Mouse (Mus musculus) Patski (cell line): ENCODE data around the gene Amotl2. TPM values are rescaled to one million over a fixed set of nuclear protein-coding genes. Genes with fewer than 3 reads are reported as not detected.

Source experiments
- ATAC-seq: fragments of 100-300 bp; one replicate; pipeline ENCODE4 v1.8.0; 2021
- CTCF ChIA-PET: fragments of 350-600 bp; sonication (Branson Sonifier 250); formaldehyde crosslinking; loops from one replicate; lab custom pipeline; 2022; ENCODE audit warnings: inconsistent platforms; lab: Charles Lee
- POLR2A ChIA-PET: fragments of 350-600 bp; sonication (Branson Sonifier 250); formaldehyde crosslinking; loops from one replicate; lab custom pipeline; 2022; ENCODE audit warnings: antibody characterized with exemption, inconsistent platforms; lab: Charles Lee
- DNase-seq: peaks from one replicate; pipeline ENCODE4 v3.0.0-alpha.2; 2011; ENCODE audit warnings: low read depth, low spot score
- H3K27me3 ChIP-seq: fragments of 371-371 bp; one replicate; pipeline ENCODE4 v1.5.1; 2021
- CTCF ChIP-seq: fragments of 100-300 bp; IDR thresholded peaks from one replicate; pipeline ENCODE4 v1.5.1; 2021
- in situ Hi-C: fragments of 300-500 bp; cut with MboI; formaldehyde crosslinking; loops from 3 replicates; pipeline ENCODE4 v1.11.1; 2018; ENCODE audit warnings: low pct_unique_long_range_greater_than_20kb, mixed read lengths
- polyA plus RNA-seq: library from polyadenylated mRNA; unstranded; gene quantifications from one replicate; pipeline ENCODE4 v1.2.3, GENCODE M21; 2021

The Amotl2 gene
- polyA plus RNA-seq, 1 experiment from 2014 or later = 306 TPM

- no peak for DNase-seq
- ChIA-PET POLR2A (interaction anchor here (0.6 to 25.8 kb wide), 13 partner anchors 8 to 82 kb away, joined by 3 to 312 read pairs (median 8); no protein-coding TSS in a partner anchor), CTCF (interaction anchor here (0.9 to 2.7 kb wide), 3 partner anchors 61 to 83 kb away, joined by 3 to 20 read pairs (median 7); no protein-coding TSS in a partner anchor)
- H3K27me3 ChIP-seq = no peaks in the 10 kb centered on the region
- no peak for ATAC-seq
- TF ChIP-seq CTCF = no peak
- in situ Hi-C loops = no loop called here
These were observed 2.2 kb downstream of the Amotl2 start for GRCm38 (mm10) chr9:102718676-102719075.

DNA sequence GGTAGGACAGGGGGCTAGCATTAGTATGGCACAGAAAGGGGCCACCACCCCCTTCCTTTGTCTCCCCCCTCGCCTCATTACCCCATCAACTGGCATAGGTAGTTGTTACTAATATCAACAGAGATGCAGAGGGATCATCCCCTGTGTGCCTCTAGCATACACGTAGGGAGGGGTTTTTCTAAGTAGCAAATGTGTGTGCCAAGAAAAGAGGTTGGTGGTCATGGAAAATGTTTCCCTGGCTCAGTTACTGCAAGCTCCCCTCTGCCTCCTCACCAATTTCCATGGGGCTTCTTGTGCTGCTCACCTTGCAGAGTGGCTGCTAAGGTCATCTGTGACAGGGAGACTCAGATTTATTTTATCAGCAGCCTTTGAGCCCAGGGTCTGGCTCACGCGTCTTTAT is 2.6 kb downstream of the Amotl2 start:
- no peak for TF ChIP-seq CTCF
- in situ Hi-C loops = no loop called here
- DNase-seq (no peak), ATAC-seq (no peak)
- ChIA-PET POLR2A (interaction anchor here (0.6 to 25.8 kb wide), 15 partner anchors 8 to 1450 kb away, joined by 3 to 312 read pairs (median 6); no protein-coding TSS in a partner anchor), CTCF (interaction anchor here (2.3 to 2.7 kb wide), 2 partner anchors 64 to 83 kb away, joined by 7 to 20 read pairs; no protein-coding TSS in a partner anchor)
- H3K27me3 ChIP-seq = no peaks in the 10 kb centered on the region

DNA sequence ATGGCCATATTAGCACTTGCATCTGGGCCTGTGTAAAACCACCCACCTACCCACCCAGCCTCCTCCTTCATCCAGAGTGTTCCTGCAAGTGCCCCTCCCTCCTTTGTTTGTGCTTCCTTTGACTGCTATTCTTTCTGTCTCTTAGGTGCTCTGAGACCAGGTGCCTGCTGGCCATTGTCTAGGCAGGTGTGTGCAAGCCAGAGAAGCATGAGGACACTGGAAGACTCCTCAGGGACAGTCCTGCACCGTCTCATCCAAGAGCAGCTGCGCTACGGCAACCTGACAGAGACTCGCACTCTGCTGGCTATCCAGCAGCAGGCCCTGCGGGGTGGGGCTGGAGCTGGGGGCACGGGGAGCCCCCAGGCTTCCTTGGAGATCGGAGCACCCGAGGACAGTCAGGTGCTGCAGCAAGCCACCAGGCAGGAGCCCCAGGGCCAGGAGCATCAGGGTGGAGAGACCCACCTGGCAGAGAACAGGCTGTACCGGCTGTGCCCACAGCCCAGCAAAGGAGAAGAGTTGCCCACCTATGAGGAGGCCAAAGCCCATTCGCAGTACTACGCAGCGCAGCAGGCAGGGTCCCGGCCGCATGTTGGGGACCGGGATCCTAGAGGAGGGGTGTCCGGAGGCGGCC is 3.6 kb downstream of the Amotl2 start:
- ChIA-PET POLR2A (interaction anchor here (0.6 to 25.8 kb wide), 15 partner anchors 10 to 122 kb away, joined by 3 to 312 read pairs (median 4); no protein-coding TSS in a partner anchor), CTCF (interaction anchor here (1.1 to 2.7 kb wide), 5 partner anchors 11 to 84 kb away, joined by 3 to 20 read pairs (median 5); no protein-coding TSS in a partner anchor)
- DNase-seq (no peak), ATAC-seq (no peak)
- TF ChIP-seq CTCF = no peak
- H3K27me3 ChIP-seq = no peaks in the 10 kb centered on the region
- in situ Hi-C loops = loop anchor here (5.0 kb wide), 2 partner anchors 83 to 147 kb away; no protein-coding TSS in a partner anchor

GRCm38 (mm10) chr9:102720567-102721167 is 4.2 kb downstream of the Amotl2 start:
- TF ChIP-seq CTCF = no peak
- CTCF ChIA-PET = interaction anchor here (1.1 to 2.7 kb wide), 6 partner anchors 10 to 85 kb away, joined by 3 to 20 read pairs (median 5); no protein-coding TSS in a partner anchor
- DNase-seq (no peak), ATAC-seq (no peak)
- in situ Hi-C loops = loop anchor here (5.0 kb wide), 2 partner anchors 83 to 147 kb away; no protein-coding TSS in a partner anchor
- POLR2A ChIA-PET = interaction anchor here (0.6 to 25.8 kb wide), 15 partner anchors 10 to 87 kb away, joined by 3 to 312 read pairs (median 4); no protein-coding TSS in a partner anchor
- no peaks in the 10 kb centered on the region for H3K27me3 ChIP-seq

- CTCF ChIA-PET = interaction anchor here (1.1 to 2.7 kb wide), 5 partner anchors 9 to 85 kb away, joined by 4 to 20 read pairs (median 5); no protein-coding TSS in a partner anchor
- ATAC-seq (no peak), DNase-seq (no peak)
- in situ Hi-C loops = loop anchor here (5.0 kb wide), 2 partner anchors 84 to 146 kb away; no protein-coding TSS in a partner anchor
- no peak for TF ChIP-seq CTCF
- no peaks in the 10 kb centered on the region for H3K27me3 ChIP-seq
- POLR2A ChIA-PET = interaction anchor here (0.8 to 25.8 kb wide), 10 partner anchors 9 to 84 kb away, joined by 3 to 312 read pairs (median 8); no protein-coding TSS in a partner anchor
These were observed 5.0 kb downstream of the Amotl2 start for GRCm38 (mm10) chr9:102721406-102721978.

- no peaks in the 10 kb centered on the region for H3K27me3 ChIP-seq
- CTCF ChIA-PET = interaction anchor here (1.7 kb wide), 1 partner anchor 58 kb away, joined by 4 read pairs; no protein-coding TSS in a partner anchor
- in situ Hi-C loops = loop anchor here (5.0 kb wide), 2 partner anchors 85 to 145 kb away; no protein-coding TSS in a partner anchor
- no peak for DNase-seq
- ATAC-seq = no peak
- TF ChIP-seq CTCF = no peak
- POLR2A ChIA-PET = interaction anchor here (1.0 to 25.8 kb wide), 8 partner anchors 8 to 85 kb away, joined by 4 to 312 read pairs (median 24); no protein-coding TSS in a partner anchor
These were observed 5.6 kb downstream of the Amotl2 start for GRCm38 (mm10) chr9:102722071-102722561.

DNA sequence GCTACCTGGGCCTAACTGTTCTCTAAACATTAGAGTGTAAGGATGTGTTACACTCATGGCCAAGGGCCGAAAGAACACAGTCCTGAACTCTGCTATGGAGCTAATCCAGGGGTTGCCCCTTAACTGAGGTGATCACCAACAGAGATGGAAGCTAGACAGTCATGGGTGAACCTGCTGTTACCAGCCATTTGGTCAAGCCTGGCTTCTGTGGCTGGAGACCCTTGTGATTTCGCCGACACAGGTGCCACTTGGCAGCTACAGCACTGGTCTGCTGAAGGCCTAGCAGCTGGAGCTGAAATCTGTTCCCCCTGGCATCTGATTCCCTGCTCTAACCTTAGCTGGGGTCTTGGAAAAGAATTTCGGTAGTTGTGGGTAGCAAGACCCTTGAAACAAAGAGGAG is 6.3 kb downstream of the Amotl2 start:
- no peak for TF ChIP-seq CTCF
- CTCF ChIA-PET = interaction anchor here (1.7 to 3.7 kb wide), 5 partner anchors 8 to 87 kb away, joined by 5 to 14 read pairs (median 11); no protein-coding TSS in a partner anchor
- POLR2A ChIA-PET = interaction anchor here (0.7 to 25.8 kb wide), 13 partner anchors 8 to 112 kb away, joined by 3 to 312 read pairs (median 10); partner anchors contain the start of gene Ryk
- H3K27me3 ChIP-seq = no peaks in the 10 kb centered on the region
- no peak for ATAC-seq
- in situ Hi-C loops = loop anchor here (5.0 kb wide), 2 partner anchors 85 to 145 kb away; no protein-coding TSS in a partner anchor
- DNase-seq = no peak

GRCm38 (mm10) chr9:102723241-102723709 is 6.8 kb downstream of the Amotl2 start:
- no peaks in the 10 kb centered on the region for H3K27me3 ChIP-seq
- ChIA-PET POLR2A (interaction anchor here (0.7 to 25.8 kb wide), 15 partner anchors 9 to 111 kb away, joined by 3 to 312 read pairs (median 5); partner anchors contain the start of genes Anapc13, Cep63 and Ryk), CTCF (interaction anchor here (1.0 to 3.7 kb wide), 6 partner anchors 9 to 88 kb away, joined by 3 to 14 read pairs (median 9); no protein-coding TSS in a partner anchor)
- DNase-seq (no peak), ATAC-seq (no peak)
- in situ Hi-C loops = loop anchor here (5.0 kb wide), 2 partner anchors 86 to 144 kb away; no protein-coding TSS in a partner anchor
- no peak for TF ChIP-seq CTCF

- H3K27me3 ChIP-seq = no peaks in the 10 kb centered on the region
- ChIA-PET CTCF (interaction anchor here (0.8 to 3.7 kb wide), 7 partner anchors 9 to 91 kb away, joined by 3 to 14 read pairs (median 7); no protein-coding TSS in a partner anchor), POLR2A (interaction anchor here (0.6 to 25.8 kb wide), 15 partner anchors 9 to 111 kb away, joined by 3 to 312 read pairs (median 5); partner anchors contain the start of genes Anapc13, Cep63 and Ryk)
- DNase-seq (no peak), ATAC-seq (peak; percentile 14)
- in situ Hi-C loops = loop anchor here (5.0 kb wide), 2 partner anchors 87 to 143 kb away; no protein-coding TSS in a partner anchor
- no peak for TF ChIP-seq CTCF
These were observed 7.6 kb downstream of the Amotl2 start for GRCm38 (mm10) chr9:102723990-102724461.
